Mouse (Mus musculus) embryonic facial prominence, embryonic 10.5 days (tissue): ENCODE data around the gene Gm29609. TPM values are rescaled to one million over a fixed set of nuclear protein-coding genes. Genes with fewer than 3 reads are reported as not detected.
A peak's percentile ranks its signal among the peaks of the same experiment; 100 is the strongest.

Source experiments
- DNase-seq: peaks from one replicate; pipeline ENCODE4 v3.0.0-alpha.2; 2017; ENCODE audit warnings: low spot score
- H3K27ac ChIP-seq: fragments of 300-500 bp; sonication (generic); replicated peaks from 2 replicates; pipeline ENCODE4 v1.5.1; 2016; ENCODE audit warnings: mild to moderate bottlenecking
- H3K27me3 ChIP-seq: fragments of 300-500 bp; sonication (generic); replicated peaks from 2 replicates; pipeline ENCODE4 v1.6.1; 2016; ENCODE audit warnings: low read depth, mild to moderate bottlenecking; ENCODE audit not compliant: poor library complexity, severe bottlenecking
- H3K36me3 ChIP-seq: fragments of 300-500 bp; sonication (generic); replicated peaks from 2 replicates; pipeline ENCODE4 v1.6.1; 2016; ENCODE audit warnings: mild to moderate bottlenecking, moderate library complexity
- H3K4me1 ChIP-seq: fragments of 300-500 bp; sonication (generic); 2 replicates; pipeline ENCODE4 v1.6.1; 2016
- H3K4me3 ChIP-seq: fragments of 300-500 bp; sonication (generic); 2 replicates; pipeline ENCODE4 v1.5.1; 2016; ENCODE audit warnings: mild to moderate bottlenecking, moderate library complexity
- H3K9me3 ChIP-seq: fragments of 300-500 bp; sonication (generic); 2 replicates; pipeline ENCODE4 v1.6.1; 2016; ENCODE audit warnings: mild to moderate bottlenecking
- WGBS: fragments of 180-500 bp; shearing (Covaris S2); methylation state at CpG from one replicate; pipeline ENCODE4 v1.1.7; 2016; 5-methylcytosine and 5-hydroxymethylcytosine counted together
- polyA plus RNA-seq: library from polyadenylated mRNA; unstranded; fragments of >200 nt; fragmentation: Nextera tagmentation; extraction: Ambion mirVana; gene quantifications from 2 replicates; pipeline ENCODE4 v1.2.1, GENCODE M21; 2016

The Gm29609 gene
- polyA plus RNA-seq, 1 experiment from 2014 or later, result 1.5 TPM

- Histone ChIP-seq H3K4me3 (no peak overlapping the region), H3K36me3 (peaks cover 84% of the 10 kb centered on the region), H3K27ac (no peak overlapping the region), H3K4me1 (peaks cover 22% of the 10 kb centered on the region), H3K9me3 (peaks cover 5% of the 10 kb centered on the region), H3K27me3 (no peaks in the 10 kb centered on the region)
- 86% methylated on average over 2 of the region's 2 CpGs for WGBS
- DNase-seq, result no peak
Observed at GRCm38 (mm10) chr5:31203866-31204265, 24.2 kb upstream of the Gm29609 start.

- peaks cover 84% of the 10 kb centered on the region for H3K36me3 ChIP-seq
- peak overlapping the region; percentile 89 for H3K4me3 ChIP-seq
- H3K4me1 ChIP-seq, result peaks cover 22% of the 10 kb centered on the region
- peak overlapping the region; percentile 95 for H3K27ac ChIP-seq
- 88% methylated on average over 7 of the region's 7 CpGs for WGBS
- DNase-seq, result no peak
- no peaks in the 10 kb centered on the region for H3K27me3 ChIP-seq
- peaks cover 5% of the 10 kb centered on the region for H3K9me3 ChIP-seq
Observed at GRCm38 (mm10) chr5:31202933-31203332, 23.2 kb upstream of the Gm29609 start.

GRCm38 (mm10) chr5:31201742-31202590 lies 22.3 kb upstream of the Gm29609 start, which contains the start of gene Zfp513:
Gene Zfp513, minus strand, starts transcription at chr5:31202303.
- WGBS, result under 1% methylated on average over 53 of the region's 53 CpGs
- peak; percentile 96 for DNase-seq
- Histone ChIP-seq H3K4me1 (peaks cover 22% of the 10 kb centered on the region), H3K4me3 (peak within 1 kb of the TSS; percentile 89), H3K36me3 (peaks cover 84% of the 10 kb centered on the region), H3K9me3 (peaks cover 5% of the 10 kb centered on the region), H3K27me3 (no peaks in the 10 kb centered on the region), H3K27ac (peak within 1 kb of the TSS; percentile 95)

GRCm38 (mm10) chr5:31201042-31201741 lies 21.5 kb upstream of the Gm29609 start:
- WGBS, result 23% methylated on average over 13 of the region's 13 CpGs
- H3K4me1 ChIP-seq, result peaks cover 22% of the 10 kb centered on the region
- peak overlapping the region; percentile 89 for H3K4me3 ChIP-seq
- no peak for DNase-seq
- peaks cover 86% of the 10 kb centered on the region for H3K36me3 ChIP-seq
- peaks cover 5% of the 10 kb centered on the region for H3K9me3 ChIP-seq
- no peaks in the 10 kb centered on the region for H3K27me3 ChIP-seq
- peak overlapping the region; percentile 95 for H3K27ac ChIP-seq

GRCm38 (mm10) chr5:31200327-31200768 lies 20.6 kb upstream of the Gm29609 start:
- Histone ChIP-seq H3K4me3 (peak overlapping the region; percentile 89), H3K36me3 (peaks cover 86% of the 10 kb centered on the region), H3K9me3 (peaks cover 5% of the 10 kb centered on the region), H3K27ac (no peak overlapping the region), H3K27me3 (no peaks in the 10 kb centered on the region), H3K4me1 (peaks cover 22% of the 10 kb centered on the region)
- DNase-seq, result no peak
- 92% methylated on average over 27 of the region's 27 CpGs for WGBS

GRCm38 (mm10) chr5:31199893-31200292 lies 20.2 kb upstream of the Gm29609 start:
- Histone ChIP-seq H3K9me3 (peaks cover 5% of the 10 kb centered on the region), H3K4me1 (peaks cover 22% of the 10 kb centered on the region), H3K27ac (no peak overlapping the region), H3K27me3 (no peaks in the 10 kb centered on the region), H3K36me3 (peaks cover 86% of the 10 kb centered on the region), H3K4me3 (peak overlapping the region; percentile 89; the same call in 1 of the 2 replicates)
- no peak for DNase-seq
- WGBS, result 89% methylated on average over 9 of the region's 9 CpGs

- no peak for DNase-seq
- H3K4me1 ChIP-seq, result peaks cover 26% of the 10 kb centered on the region
- no peak overlapping the region for H3K27ac ChIP-seq
- no peaks in the 10 kb centered on the region for H3K27me3 ChIP-seq
- H3K36me3 ChIP-seq, result peaks cover 86% of the 10 kb centered on the region
- peaks cover 5% of the 10 kb centered on the region for H3K9me3 ChIP-seq
- WGBS, result 94% methylated on average over 19 of the region's 19 CpGs
- peak overlapping the region; percentile 3; the same call in 1 of the 2 replicates for H3K4me3 ChIP-seq
Observed at GRCm38 (mm10) chr5:31199321-31199892, 19.7 kb upstream of the Gm29609 start.

- Histone ChIP-seq H3K9me3 (peaks cover 5% of the 10 kb centered on the region), H3K4me1 (peaks cover 32% of the 10 kb centered on the region), H3K27ac (no peak overlapping the region), H3K27me3 (no peaks in the 10 kb centered on the region), H3K4me3 (peak overlapping the region; percentile 3; the same call in 1 of the 2 replicates), H3K36me3 (peaks cover 81% of the 10 kb centered on the region)
- DNase-seq, result no peak
- WGBS, result 85% methylated on average over 5 of the region's 5 CpGs
Observed at GRCm38 (mm10) chr5:31198616-31199320, 19.1 kb upstream of the Gm29609 start.

- DNase-seq, result no peak
- Histone ChIP-seq H3K27ac (no peak overlapping the region), H3K9me3 (peaks cover 5% of the 10 kb centered on the region), H3K4me3 (peak overlapping the region; percentile 23; the same call in 1 of the 2 replicates), H3K36me3 (peaks cover 75% of the 10 kb centered on the region), H3K27me3 (no peaks in the 10 kb centered on the region), H3K4me1 (peaks cover 33% of the 10 kb centered on the region)
- 84% methylated on average over 9 of the region's 9 CpGs for WGBS
Observed at GRCm38 (mm10) chr5:31198170-31198569, 18.5 kb upstream of the Gm29609 start.

GRCm38 (mm10) chr5:31197072-31197471 lies 17.4 kb upstream of the Gm29609 start:
- H3K36me3 ChIP-seq, result peaks cover 66% of the 10 kb centered on the region
- peaks cover 5% of the 10 kb centered on the region for H3K9me3 ChIP-seq
- peaks cover 28% of the 10 kb centered on the region for H3K4me1 ChIP-seq
- no peak for DNase-seq
- H3K27ac ChIP-seq, result no peak overlapping the region
- no peak overlapping the region for H3K4me3 ChIP-seq
- H3K27me3 ChIP-seq, result no peaks in the 10 kb centered on the region
- WGBS, result 96% methylated on average over 12 of the region's 12 CpGs

- H3K36me3 ChIP-seq, result peaks cover 70% of the 10 kb centered on the region
Observed at GRCm38 (mm10) chr5:31196207-31196606, 16.5 kb upstream of the Gm29609 start.

GRCm38 (mm10) chr5:31195671-31196070 lies 16.0 kb upstream of the Gm29609 start:
- Histone ChIP-seq H3K27ac (no peak overlapping the region), H3K4me3 (no peak overlapping the region), H3K9me3 (peaks cover 5% of the 10 kb centered on the region), H3K4me1 (peaks cover 29% of the 10 kb centered on the region), H3K27me3 (no peaks in the 10 kb centered on the region), H3K36me3 (peaks cover 73% of the 10 kb centered on the region)
- 92% methylated on average over 4 of the region's 4 CpGs for WGBS
- no peak for DNase-seq

More at GRCm38 (mm10) chr5:31196207-31196606, 16.5 kb upstream of the Gm29609 start:
- WGBS, result 93% methylated on average over 10 of the region's 10 CpGs
- Histone ChIP-seq H3K4me3 (no peak overlapping the region), H3K27ac (no peak overlapping the region), H3K9me3 (peaks cover 5% of the 10 kb centered on the region), H3K27me3 (no peaks in the 10 kb centered on the region), H3K4me1 (peaks cover 34% of the 10 kb centered on the region)
- DNase-seq, result no peak
